Mouse (Mus musculus) brain, embryonic 14.5 days (tissue): ENCODE results near the gene Gpr155.

ENCODE experiments used
- CTCF ChIP-seq: fragments of 200-500 bp; IDR thresholded peaks from 2 replicates; pipeline ENCODE4 v1.5.1; 2012; ENCODE audit warnings: inconsistent platforms, mild to moderate bottlenecking, moderate library complexity, borderline replicate concordance; ENCODE audit not compliant: insufficient read depth, insufficient read length; ENCODE audit errors: extremely low read depth
- POLR2A ChIP-seq: fragments of 200-500 bp; IDR thresholded peaks from 2 replicates; pipeline ENCODE4 v1.6.1; 2012; ENCODE audit warnings: mild to moderate bottlenecking, inconsistent platforms, borderline replicate concordance; ENCODE audit not compliant: poor library complexity, insufficient read depth, insufficient read length, severe bottlenecking; ENCODE audit errors: extremely low read depth

DNA sequence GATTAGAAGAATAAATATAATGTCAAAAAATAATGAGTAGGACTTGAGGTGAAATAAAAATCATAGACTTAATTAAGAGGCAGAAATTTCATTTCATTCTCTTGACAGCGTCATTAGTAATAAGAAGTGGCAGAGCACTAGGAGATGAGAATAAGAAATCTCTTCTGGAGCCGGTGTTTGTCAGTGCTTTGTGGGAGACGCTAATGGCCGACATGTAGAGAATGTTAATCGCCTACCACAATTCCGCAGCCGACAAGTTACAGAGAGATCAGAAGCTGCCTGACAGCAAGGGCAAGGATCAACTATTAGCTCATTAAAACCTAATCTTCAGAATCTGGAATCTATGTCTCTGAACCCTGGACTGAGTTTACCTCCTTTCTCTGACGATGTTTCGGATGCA is 38.6 kb downstream of the Gpr155 start:
- no peak for TF ChIP-seq CTCF
- no peak for TF ChIP-seq POLR2A
